Mouse (Mus musculus) gastrocnemius, postnatal 14 days (tissue): ENCODE data around the gene Gm10719. TPM values are rescaled to one million over a fixed set of nuclear protein-coding genes. Genes with fewer than 3 reads are reported as not detected.
"Not testable (repeated sequence)": the region's sequence is repeated elsewhere in the genome, so short reads cannot be mapped to it uniquely, and the experiment has no call there.

Experiments used
- DNase-seq: peaks from one replicate; pipeline ENCODE4 v3.0.0; 2021; ENCODE audit warnings: mixed read lengths
- intact Hi-C: fragments of 180-260 bp; cut with DNase I; formaldehyde crosslinking; loops from one replicate; pipeline ENCODE4 v1.15.1; 2025; ENCODE audit warnings: low total_unique reads
- long read RNA-seq, 2 experiments: library from polyadenylated mRNA; stranded (forward); transcript quantifications; one replicate each; pipeline ENCODE4 v2.0.0; 2021
- total RNA-seq, 2 experiments: library from RNA; stranded (reverse); gene quantifications; 2 replicates each; pipeline ENCODE4 v1.2.3; 2021

Gm10719 gene
- total RNA-seq = under 1 TPM; 0.43 to 0.60 TPM
- long read RNA-seq, experiment 1 = 0 reads
- long read RNA-seq, experiment 2 = 0 reads

DNA sequence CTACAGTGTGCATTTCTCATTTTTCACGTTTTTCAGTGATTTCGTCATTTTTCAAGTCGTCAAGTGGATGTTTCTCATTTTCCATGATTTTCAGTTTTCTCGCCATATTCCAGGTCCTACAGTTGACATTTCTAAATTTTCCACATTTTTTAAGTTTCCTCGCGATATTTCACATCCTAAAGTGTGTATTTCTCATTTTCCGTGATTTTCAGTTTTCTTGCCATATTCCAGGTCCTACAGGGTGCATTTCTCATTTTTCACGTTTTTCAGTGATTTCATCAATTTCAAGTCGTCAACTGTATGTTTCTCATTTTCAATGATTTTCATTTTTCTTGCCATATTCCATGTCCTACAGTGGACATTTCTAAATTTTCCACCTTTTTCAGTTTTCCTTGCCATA is at the start of gene Gm10719:
Gm10719 (plus strand) TSS at position 301 of the 400 bp plus-strand sequence.
- DNase-seq, intact Hi-C loops: not testable (repeated sequence)

- DNase-seq, intact Hi-C loops: not testable (repeated sequence)
Measured at GRCm38 (mm10) chr9:3000445-3000972, 16.7 kb upstream of the Gm10719 start, which contains the start of gene Gm10722. Gene Gm10722 (plus strand): TSS chr9:3000922.

DNA sequence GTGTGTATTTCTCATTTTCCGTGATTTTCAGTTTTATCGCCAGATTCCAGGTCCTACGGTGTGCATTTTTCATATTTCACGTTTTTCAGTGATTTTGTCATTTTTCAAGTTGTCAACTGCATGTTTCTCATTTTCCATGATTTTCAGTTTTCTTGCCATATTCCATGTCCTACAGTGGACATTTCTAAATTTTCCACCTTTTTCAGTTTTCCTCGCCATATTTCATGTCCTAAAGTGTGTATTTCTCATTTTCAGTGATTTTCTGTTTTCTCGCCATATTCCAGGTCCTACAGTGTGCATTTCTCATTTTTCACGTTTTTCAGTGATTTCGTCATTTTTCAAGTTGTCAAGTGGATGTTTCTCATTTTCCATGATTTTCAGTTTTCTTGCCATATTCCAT is 16.2 kb upstream of the Gm10719 start:
- DNase-seq = not testable (repeated sequence)

DNA sequence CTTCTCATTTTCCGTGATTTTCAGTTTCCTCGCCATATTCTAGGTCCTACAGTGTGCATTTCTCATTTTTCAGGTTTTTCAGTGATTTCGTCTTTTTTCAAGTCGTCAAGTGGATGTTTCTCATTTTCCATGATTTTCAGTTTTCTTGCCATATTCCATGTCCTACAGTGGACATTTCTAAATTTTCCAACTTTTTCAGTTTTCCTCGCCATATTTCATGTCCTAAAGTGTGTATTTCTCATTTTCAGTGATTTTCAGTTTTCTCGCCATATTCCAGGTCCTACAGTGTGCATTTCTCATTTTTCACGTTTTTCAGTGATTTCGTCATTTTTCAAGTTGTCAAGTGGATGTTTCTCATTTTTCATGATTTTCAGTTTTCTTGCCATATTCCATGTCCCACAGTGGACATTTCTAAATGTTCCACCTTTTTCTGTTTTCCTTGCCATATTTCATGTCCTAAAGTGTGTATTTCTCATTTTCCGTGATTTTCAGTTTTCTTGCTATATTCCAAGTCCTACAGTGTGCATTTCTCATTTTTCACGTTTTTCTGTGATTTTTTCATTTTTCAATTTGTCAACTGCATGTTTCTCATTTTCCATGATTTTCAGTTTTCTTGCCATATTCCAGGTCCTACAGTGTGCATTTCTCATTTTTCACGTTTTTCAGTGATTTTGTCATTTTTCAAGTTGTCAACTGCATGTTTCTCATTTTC is 15.1 kb upstream of the Gm10719 start:
- intact Hi-C loops = not testable (repeated sequence)
- peak; percentile 92 for DNase-seq

More for the DNA sequence above, 16.2 kb upstream of the Gm10719 start:
- intact Hi-C loops = not testable (repeated sequence)

GRCm38 (mm10) chr9:3002794-3003396 is 14.3 kb upstream of the Gm10719 start, which contains the start of gene Gm11168:
Gene Gm11168 (plus strand): TSS chr9:3003346.
- DNase-seq, intact Hi-C loops: not testable (repeated sequence)

GRCm38 (mm10) chr9:3006179-3006578 is 11.0 kb upstream of the Gm10719 start:
- intact Hi-C loops, DNase-seq: not testable (repeated sequence)

DNA sequence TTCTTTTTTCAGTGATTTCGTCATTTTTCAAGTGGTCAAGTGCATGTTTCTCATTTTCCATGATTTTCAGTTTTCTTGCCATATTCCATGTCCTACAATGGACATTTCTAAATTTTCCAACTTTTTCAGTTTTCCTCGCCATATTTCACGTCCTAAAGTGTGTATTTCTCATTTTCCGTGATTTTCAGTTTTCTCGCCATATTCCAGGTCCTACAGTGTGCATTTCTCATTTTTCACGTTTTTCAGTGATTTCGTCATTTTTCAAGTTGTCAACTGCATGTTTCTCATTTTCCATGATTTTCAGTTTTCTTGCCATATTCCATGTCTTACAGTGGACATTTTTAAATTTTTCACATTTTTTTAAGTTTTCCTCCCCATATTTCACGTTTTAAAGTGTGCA is 10.6 kb upstream of the Gm10719 start:
- DNase-seq, intact Hi-C loops: not testable (repeated sequence)

DNA sequence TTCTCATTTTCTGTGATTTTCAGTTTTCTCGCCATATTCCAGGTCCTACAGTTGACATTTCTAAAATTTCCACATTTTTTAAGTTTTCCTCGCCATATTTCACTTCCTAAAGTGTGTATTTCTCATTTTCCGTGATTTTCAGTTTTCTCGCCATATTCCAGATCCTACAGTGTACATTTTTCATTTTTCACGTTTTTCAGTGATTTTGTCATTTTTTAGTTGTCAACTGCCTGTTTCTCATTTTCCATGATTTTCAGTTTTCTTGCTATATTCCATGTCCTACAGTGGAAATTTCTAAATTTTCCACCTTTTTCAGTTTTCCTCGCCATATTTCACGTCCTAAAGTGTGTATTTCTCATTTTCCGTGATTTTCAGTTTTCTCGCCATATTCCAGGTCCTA is 9.9 kb upstream of the Gm10719 start:
- intact Hi-C loops = not testable (repeated sequence)

GRCm38 (mm10) chr9:3009331-3009730 is 7.9 kb upstream of the Gm10719 start:
- DNase-seq, intact Hi-C loops: not testable (repeated sequence)

More for the DNA sequence above, 9.9 kb upstream of the Gm10719 start:
- DNase-seq = not testable (repeated sequence)

DNA sequence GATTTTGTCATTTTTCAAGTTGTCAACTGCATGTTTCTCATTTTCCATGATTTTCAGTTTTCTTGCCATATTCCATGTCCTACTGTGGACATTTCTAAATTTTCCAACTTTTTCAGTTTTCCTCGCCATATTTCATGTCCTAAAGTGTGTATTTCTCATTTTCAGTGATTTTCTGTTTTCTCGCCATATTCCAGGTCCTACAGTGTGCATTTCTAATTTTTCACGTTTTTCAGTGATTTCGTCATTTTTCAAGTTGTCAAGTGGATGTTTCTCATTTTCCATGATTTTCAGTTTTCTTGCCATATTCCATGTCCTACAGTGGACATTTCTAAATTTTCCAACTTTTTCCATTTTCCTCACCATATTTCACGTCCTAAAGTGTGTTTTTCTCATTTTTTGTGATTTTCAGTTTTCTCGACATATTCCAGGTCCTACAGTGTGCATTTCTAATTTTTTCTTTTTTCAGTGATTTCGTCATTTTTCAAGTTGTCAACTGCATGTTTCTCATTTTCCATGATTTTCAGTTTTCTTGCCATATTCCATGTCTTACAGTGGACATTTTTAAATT is 5.1 kb upstream of the Gm10719 start:
- DNase-seq, intact Hi-C loops: not testable (repeated sequence)

DNA sequence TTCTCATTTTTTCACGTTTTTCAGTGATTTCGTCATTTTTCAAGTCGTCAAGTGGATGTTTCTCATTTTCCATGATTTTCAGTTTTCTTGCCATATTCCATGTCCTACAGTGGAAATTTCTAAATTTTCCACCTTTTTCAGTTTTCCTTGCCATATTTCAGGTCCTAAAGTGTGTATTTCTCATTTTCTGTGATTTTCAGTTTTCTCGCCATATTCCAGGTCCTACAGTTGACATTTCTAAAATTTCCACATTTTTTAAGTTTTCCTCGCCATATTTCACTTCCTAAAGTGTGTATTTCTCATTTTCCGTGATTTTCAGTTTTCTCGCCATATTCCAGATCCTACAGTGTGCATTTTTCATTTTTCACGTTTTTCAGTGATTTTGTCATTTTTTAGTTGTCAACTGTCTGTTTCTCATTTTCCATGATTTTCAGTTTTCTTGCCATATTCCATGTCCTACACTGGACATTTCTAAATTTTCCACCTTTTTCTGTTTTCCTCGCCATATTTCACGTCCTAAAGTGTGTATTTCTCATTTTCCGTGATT is 4.4 kb upstream of the Gm10719 start, which contains the start of gene Gm10721:
Gm10721 (plus strand) TSS at position 408 of the 547 bp plus-strand sequence.
- DNase-seq, intact Hi-C loops: not testable (repeated sequence)

DNA sequence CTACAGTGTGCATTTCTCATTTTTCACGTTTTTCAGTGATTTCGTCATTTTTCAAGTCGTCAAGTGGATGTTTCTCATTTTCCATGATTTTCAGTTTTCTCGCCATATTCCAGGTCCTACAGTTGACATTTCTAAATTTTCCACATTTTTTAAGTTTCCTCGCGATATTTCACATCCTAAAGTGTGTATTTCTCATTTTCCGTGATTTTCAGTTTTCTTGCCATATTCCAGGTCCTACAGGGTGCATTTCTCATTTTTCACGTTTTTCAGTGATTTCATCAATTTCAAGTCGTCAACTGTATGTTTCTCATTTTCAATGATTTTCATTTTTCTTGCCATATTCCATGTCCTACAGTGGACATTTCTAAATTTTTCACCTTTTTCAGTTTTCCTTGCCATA is 1.9 kb upstream of the Gm10719 start, which contains the start of gene Gm10720:
Gm10720 (plus strand) TSS at position 301 of the 400 bp plus-strand sequence.
- intact Hi-C loops, DNase-seq: not testable (repeated sequence)

- intact Hi-C loops = not testable (repeated sequence)
Measured at GRCm38 (mm10) chr9:3015896-3016295, 1.3 kb upstream of the Gm10719 start.

DNA sequence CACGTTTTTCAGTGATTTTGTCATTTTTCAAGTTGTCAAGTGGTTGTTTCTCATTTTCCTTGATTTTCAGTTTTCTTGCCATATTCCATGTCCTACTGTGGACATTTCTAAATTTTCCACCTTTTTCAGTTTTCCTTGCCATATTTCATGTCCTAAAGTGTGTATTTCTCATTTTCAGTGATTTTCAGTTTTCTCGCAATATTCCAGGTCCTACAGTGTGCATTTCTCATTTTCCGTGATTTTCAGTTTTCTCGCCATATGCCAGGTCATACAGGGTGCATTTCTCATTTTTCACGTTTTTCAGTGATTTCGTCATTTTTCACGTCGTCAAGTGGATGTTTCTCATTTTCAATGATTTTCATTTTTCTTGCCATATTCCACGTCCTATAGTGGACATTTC is 1.7 kb downstream of the Gm10719 start:
- peak; percentile 53 for DNase-seq
- intact Hi-C loops = not testable (repeated sequence)

More at GRCm38 (mm10) chr9:3015896-3016295, 1.3 kb upstream of the Gm10719 start:
- not testable (repeated sequence) for DNase-seq

GRCm38 (mm10) chr9:3019835-3020727 is 2.9 kb downstream of the Gm10719 start:
- DNase-seq = peak; percentile 44
- intact Hi-C loops = not testable (repeated sequence)

DNA sequence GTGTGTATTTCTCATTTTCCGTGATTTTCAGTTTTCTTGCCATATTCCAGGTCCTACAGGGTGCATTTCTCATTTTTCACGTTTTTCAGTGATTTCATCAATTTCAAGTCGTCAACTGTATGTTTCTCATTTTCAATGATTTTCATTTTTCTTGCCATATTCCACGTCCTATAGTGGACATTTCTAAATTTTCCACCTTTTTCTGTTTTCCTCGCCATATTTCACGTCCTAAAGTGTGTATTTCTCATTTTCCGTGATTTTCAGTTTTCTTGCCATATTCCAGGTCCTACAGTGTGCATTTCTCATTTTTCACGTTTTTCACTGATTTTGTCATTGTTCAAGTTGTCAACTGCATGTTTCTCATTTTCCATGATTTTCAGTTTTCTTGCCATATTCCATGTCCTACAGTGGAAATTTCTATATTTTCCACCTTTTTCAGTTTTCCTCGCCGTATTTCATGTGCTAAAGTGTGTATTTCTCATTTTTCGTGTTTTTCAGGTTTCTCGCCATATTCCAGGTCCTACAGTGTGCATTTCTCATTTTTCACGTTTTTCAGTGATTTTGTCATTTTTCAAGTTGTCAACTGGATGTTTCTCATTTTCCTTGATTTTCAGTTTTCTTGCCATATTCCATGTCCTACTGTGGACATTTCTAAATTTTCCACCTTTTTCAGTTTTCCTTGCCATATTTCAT is 5.3 kb downstream of the Gm10719 start:
- intact Hi-C loops, DNase-seq: not testable (repeated sequence)

DNA sequence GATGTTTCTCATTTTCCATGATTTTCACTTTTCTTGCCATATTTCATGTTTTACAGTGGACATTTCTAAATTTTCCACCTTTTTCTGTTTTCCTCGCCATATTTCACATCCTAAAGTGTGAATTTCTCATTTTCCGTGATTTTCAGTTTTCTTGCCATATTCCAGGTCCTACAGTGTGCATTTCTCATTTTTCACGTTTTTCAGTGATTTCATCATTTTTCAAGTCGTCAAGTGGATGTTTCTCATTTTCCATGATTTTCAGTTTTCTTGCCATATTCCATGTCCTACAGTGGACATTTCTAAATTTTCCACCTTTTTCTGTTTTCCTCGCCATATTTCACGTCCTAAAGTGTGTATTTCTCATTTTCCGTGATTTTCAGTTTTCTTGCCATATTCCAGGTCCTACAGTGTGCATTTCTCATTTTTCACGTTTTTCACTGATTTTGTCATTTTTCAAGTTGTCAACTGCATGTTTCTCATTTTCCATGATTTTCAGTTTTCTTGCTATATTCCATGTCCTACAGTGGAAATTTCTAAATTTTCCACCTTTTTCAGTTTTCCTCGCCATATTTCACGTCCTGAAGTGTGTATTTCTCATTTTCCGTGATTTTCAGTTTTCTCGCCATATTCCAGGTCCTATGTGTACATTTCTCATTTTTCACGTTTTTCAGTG is 6.2 kb downstream of the Gm10719 start, which contains the start of gene Gm10718:
Gm10718 (plus strand) TSS at position 236 of the 673 bp plus-strand sequence.
- DNase-seq, intact Hi-C loops: not testable (repeated sequence)
